Mouse (Mus musculus): Measurements from ENCODE around the gene Abtb1. TPM values are rescaled to one million over a fixed set of nuclear protein-coding genes. Genes with fewer than 3 reads are reported as not detected.

The Abtb1 gene
- total RNA-seq, 2 experiments from 2014 or later: 29.7 to 30.6 TPM

- no peak for DNase-seq
These were observed 41.0 kb downstream of the Abtb1 start for GRCm38 (mm10) chr6:88800735-88801134.

- DNase-seq: no peak
These were observed 41.6 kb downstream of the Abtb1 start for GRCm38 (mm10) chr6:88800191-88800590.

- DNase-seq: no peak
These were observed 47.2 kb downstream of the Abtb1 start for GRCm38 (mm10) chr6:88794561-88794971.

GRCm38 (mm10) chr6:88793872-88794271 is 47.9 kb downstream of the Abtb1 start:
- no peak for DNase-seq

GRCm38 (mm10) chr6:88793243-88793642 is 48.5 kb downstream of the Abtb1 start:
- no peak for DNase-seq

- no peak for DNase-seq
These were observed 49.6 kb downstream of the Abtb1 start for GRCm38 (mm10) chr6:88792147-88792691.

- no peak for DNase-seq
These were observed 50.5 kb downstream of the Abtb1 start for GRCm38 (mm10) chr6:88791299-88791698.

- no peak for DNase-seq
These were observed 53.6 kb downstream of the Abtb1 start for GRCm38 (mm10) chr6:88788219-88788618.

GRCm38 (mm10) chr6:88787496-88787895 is 54.3 kb downstream of the Abtb1 start:
- no peak for DNase-seq

GRCm38 (mm10) chr6:88786732-88787445 is 54.9 kb downstream of the Abtb1 start:
- no peak for DNase-seq

Other genes with a start within 250 kb of the Abtb1 start
- under 1 TPM; 0.30 to 0.33 TPM for gene Kbtbd12, start 204.0 kb downstream of the Abtb1 start, total RNA-seq (2021)
- 100 to 1,000 TPM; 178 to 181 TPM for gene Mgll, start 117.6 kb downstream of the Abtb1 start, total RNA-seq (2021)
- gene Podxl2, start 33.1 kb upstream of the Abtb1 start, total RNA-seq (2021): 100 to 1,000 TPM; 159 to 169 TPM
- 1 to 10 TPM; 4.5 to 5.1 TPM for gene Mcm2, start 56.8 kb upstream of the Abtb1 start, total RNA-seq (2021)
- gene Tpra1, start 60.3 kb upstream of the Abtb1 start, total RNA-seq (2021): 10 to 100 TPM; 45.8 to 48.5 TPM

Data from layer of hippocampus, postnatal 36 days (tissue).